Mouse (Mus musculus) cerebellum, postnatal 4 days (tissue): ENCODE data around the gene Acap1.
"Not testable (repeated sequence)": the region's sequence is repeated elsewhere in the genome, so short reads cannot be mapped to it uniquely, and the experiment has no call there.

Source experiments
- DNase-seq, 2 experiments: peaks; one replicate each; pipeline ENCODE4 v3.0.0; 2022; ENCODE audit warnings: low spot score in 2 of 2, mixed read lengths in 1 of 2

Acap1 gene

GRCm38 (mm10) chr11:69921114-69922011, 26.0 kb upstream of the Acap1 start, which contains the start of gene Eif5a:
Gene Eif5a, minus strand, starts transcription at chr11:69921958.
- peak; percentile 100 for DNase-seq

GRCm38 (mm10) chr11:69920266-69921031, 25.1 kb upstream of the Acap1 start:
- DNase-seq, result peak in 1 of 2 experiments; percentile 61

- DNase-seq, result peak in 1 of 2 experiments; percentile 36
Observed at GRCm38 (mm10) chr11:69919661-69920265, 24.4 kb upstream of the Acap1 start.

- no peak for DNase-seq
Observed at GRCm38 (mm10) chr11:69919053-69919452, 23.7 kb upstream of the Acap1 start.

GRCm38 (mm10) chr11:69918118-69918517, 22.8 kb upstream of the Acap1 start:
- no peak for DNase-seq

- DNase-seq, result no peak
Observed at GRCm38 (mm10) chr11:69917379-69917948, 22.1 kb upstream of the Acap1 start.

- DNase-seq, result not testable (repeated sequence)
Observed at GRCm38 (mm10) chr11:69916652-69917378, 21.5 kb upstream of the Acap1 start.

- no peak for DNase-seq
Observed at GRCm38 (mm10) chr11:69915667-69916627, 20.6 kb upstream of the Acap1 start.

GRCm38 (mm10) chr11:69914917-69915430, 19.6 kb upstream of the Acap1 start:
- no peak for DNase-seq

GRCm38 (mm10) chr11:69914372-69914764, 19.0 kb upstream of the Acap1 start:
- DNase-seq, result no peak

- peak; percentile 80 to 92 for DNase-seq
Observed at GRCm38 (mm10) chr11:69913554-69914371, 18.4 kb upstream of the Acap1 start, which contains the start of gene Gps2. Gene Gps2, plus strand, starts transcription at chr11:69913888.

- DNase-seq, result no peak
Observed at GRCm38 (mm10) chr11:69912716-69913530, 17.6 kb upstream of the Acap1 start.

GRCm38 (mm10) chr11:69911701-69912100, 16.4 kb upstream of the Acap1 start:
- no peak for DNase-seq

GRCm38 (mm10) chr11:69910781-69911560, 15.6 kb upstream of the Acap1 start:
- DNase-seq, result no peak

- DNase-seq, result no peak
Observed at GRCm38 (mm10) chr11:69910177-69910576, 14.8 kb upstream of the Acap1 start.

GRCm38 (mm10) chr11:69909174-69909573, 13.8 kb upstream of the Acap1 start:
- no peak for DNase-seq

- DNase-seq, result no peak
Observed at GRCm38 (mm10) chr11:69908645-69909044, 13.3 kb upstream of the Acap1 start.
